Mouse (Mus musculus): ENCODE measurements at regions not wholly inside any gene's neighbourhood (a gene's known extent, or its start where the extent isn't known, plus 50 kb on each side); places are given as distances from the start of the nearest gene placed in this dataset.

- no peak for TF ChIP-seq CTCF (IDR thresholded peaks at IDR 0.05; ENCODE audit: control insufficient read depth, insufficient read depth, insufficient replicate concordance, low read depth, low read length)
- TF ChIP-seq POLR2A (IDR thresholded peaks at IDR 0.05; ENCODE audit: control insufficient read depth, low read depth, low read length) = no peak
Measured at GRCm38 (mm10) chr16:78459996-78460395, 83.0 kb upstream of the Btg3 start.

All from testis, adult 2 months (tissue).